Mouse (Mus musculus): ENCODE data around the gene Cacna2d1. TPM values are rescaled to one million over a fixed set of nuclear protein-coding genes. Genes with fewer than 3 reads are reported as not detected.

Gene Cacna2d1
- polyA plus RNA-seq, 1 experiment from 2014 or later, result 6.0 TPM

DNA sequence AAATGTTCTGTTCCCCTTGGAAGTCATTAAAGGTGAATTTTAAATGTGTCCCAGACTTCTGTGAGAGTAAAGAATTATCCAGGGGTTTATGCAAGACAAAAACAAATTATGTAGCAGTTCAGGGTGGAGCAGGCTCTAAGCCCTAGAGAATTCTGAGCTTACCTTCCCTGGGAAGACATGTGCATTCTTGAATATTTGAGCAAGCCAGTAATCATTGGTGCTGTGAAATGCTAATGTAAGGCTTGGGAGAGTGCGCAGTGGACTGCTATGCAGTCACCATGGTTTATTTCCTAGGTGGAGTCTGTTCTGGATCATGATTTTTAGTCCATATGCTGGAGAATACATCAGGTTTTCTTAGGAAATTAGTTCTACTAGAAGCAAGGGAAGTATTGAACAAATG, 167.3 kb downstream of the Cacna2d1 start:
- ATAC-seq (no peak), DNase-seq (ENCODE audit: low read depth, low spot score) (no peak)
- in situ Hi-C loops (cut with MboI; ENCODE audit: low pct_unique_long_range_greater_than_20kb), result loop anchor here (25.0 kb wide), 1 partner anchor 1215 kb away; no protein-coding TSS in a partner anchor
- CTCF ChIA-PET, result no interaction called here
- H3K27me3 ChIP-seq, result no peaks in the 10 kb centered on the region
- TF ChIP-seq CTCF (IDR thresholded peaks at IDR 0.05), result no peak
- POLR2A ChIA-PET, result no interaction called here

DNA sequence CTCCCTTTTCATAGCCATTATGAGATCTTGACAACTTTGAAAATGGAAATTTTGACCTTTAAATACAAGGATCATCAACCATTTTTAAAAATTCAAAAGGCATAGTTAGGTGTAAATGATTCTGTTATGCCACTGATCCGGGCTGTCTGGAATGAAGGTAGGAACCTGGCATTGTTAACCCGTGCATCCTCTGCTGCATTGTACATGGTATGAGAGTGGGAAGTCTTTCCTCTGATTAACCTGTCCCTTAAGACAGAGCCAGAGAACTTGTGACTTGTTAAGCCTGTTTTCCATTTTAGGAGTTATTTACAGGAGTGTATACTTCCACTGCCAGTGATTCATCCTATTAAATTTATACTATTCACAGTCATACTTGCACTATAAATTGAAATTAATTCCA, 171.2 kb downstream of the Cacna2d1 start:
- in situ Hi-C loops (cut with MboI; ENCODE audit: low pct_unique_long_range_greater_than_20kb), result loop anchor here (25.0 kb wide), 1 partner anchor 1218 kb away; no protein-coding TSS in a partner anchor
- POLR2A ChIA-PET, result no interaction called here
- H3K27me3 ChIP-seq, result no peaks in the 10 kb centered on the region
- ATAC-seq (no peak), DNase-seq (ENCODE audit: low read depth, low spot score) (no peak)
- TF ChIP-seq CTCF (IDR thresholded peaks at IDR 0.05), result no peak
- CTCF ChIA-PET, result no interaction called here

DNA sequence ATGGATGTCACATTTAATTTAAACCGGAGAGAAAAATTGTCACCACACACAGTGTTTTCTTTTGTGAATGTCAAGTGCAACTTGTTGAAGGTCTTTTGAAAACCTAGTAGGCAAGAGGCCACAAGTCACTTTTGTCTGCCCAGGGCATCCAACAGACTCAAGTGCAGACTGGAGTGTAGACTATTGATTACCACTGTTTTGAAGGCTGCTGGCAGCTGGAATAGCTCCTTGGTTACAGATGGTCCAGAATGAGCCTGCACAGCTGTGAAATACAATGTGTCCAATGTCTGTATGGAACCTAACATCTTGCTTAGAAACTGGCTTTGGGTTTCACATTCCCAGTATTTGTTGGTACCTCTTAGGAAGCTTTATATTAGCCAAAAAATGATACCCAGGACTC, 176.2 kb downstream of the Cacna2d1 start:
- CTCF ChIA-PET, result no interaction called here
- no peak for DNase-seq (ENCODE audit: low read depth, low spot score)
- ATAC-seq, result no peak
- no peak for TF ChIP-seq CTCF (IDR thresholded peaks at IDR 0.05)
- POLR2A ChIA-PET, result no interaction called here
- in situ Hi-C loops (cut with MboI; ENCODE audit: low pct_unique_long_range_greater_than_20kb), result loop anchor here (25.0 kb wide), 1 partner anchor 1223 kb away; no protein-coding TSS in a partner anchor
- no peaks in the 10 kb centered on the region for H3K27me3 ChIP-seq

DNA sequence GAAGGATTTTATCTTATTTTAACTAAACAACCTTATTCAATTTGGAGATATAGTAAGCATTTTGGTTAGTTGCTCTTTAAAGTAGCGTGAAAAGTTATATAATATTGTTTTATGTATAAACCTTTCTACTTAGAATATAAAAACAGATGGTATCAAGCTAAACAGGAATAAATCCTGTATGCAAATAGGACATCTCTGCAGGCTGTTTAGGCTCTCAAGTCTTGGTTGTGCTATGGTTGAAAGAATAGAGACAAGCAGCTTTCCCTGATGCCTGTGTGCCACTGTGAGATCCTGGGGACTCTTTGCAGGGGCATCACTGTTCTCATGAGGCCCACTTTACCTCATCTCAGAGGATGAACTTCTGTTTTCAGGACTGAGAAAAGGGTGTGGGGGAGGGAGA, 179.4 kb downstream of the Cacna2d1 start:
- no peak for TF ChIP-seq CTCF (IDR thresholded peaks at IDR 0.05)
- DNase-seq (ENCODE audit: low read depth, low spot score), result no peak
- ChIA-PET CTCF (no interaction called here), POLR2A (interaction anchor here (0.6 kb wide), 1 partner anchor 232 kb away, joined by 3 read pairs; no protein-coding TSS in a partner anchor)
- no peak for ATAC-seq
- in situ Hi-C loops (cut with MboI; ENCODE audit: low pct_unique_long_range_greater_than_20kb), result loop anchor here (25.0 kb wide), 1 partner anchor 1227 kb away; no protein-coding TSS in a partner anchor
- H3K27me3 ChIP-seq, result no peaks in the 10 kb centered on the region

DNA sequence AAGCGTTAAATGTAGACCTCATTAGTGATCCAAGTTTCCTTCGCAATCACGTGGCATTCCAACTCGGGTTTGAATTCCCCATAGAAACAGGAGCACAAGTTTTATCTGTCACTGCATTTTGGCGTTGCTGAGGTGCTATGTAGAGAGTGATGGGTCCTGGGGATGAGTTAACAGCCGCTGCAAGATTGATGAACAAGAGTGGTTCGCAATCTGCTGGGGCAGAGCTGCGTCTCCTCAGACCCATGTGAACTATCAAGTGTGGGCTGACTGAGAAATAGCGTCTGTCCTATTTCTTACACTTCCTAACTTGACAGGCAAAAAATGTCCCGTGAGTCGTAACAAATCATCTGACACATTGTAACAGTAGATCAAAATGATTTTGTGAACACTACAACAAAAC, 186.8 kb downstream of the Cacna2d1 start:
- ChIA-PET CTCF (no interaction called here), POLR2A (no interaction called here)
- peaks cover 4% of the 10 kb centered on the region for H3K27me3 ChIP-seq
- in situ Hi-C loops (cut with MboI; ENCODE audit: low pct_unique_long_range_greater_than_20kb), result loop anchor here (25.0 kb wide), 1 partner anchor 1234 kb away; no protein-coding TSS in a partner anchor
- DNase-seq (ENCODE audit: low read depth, low spot score) (no peak), ATAC-seq (no peak)
- TF ChIP-seq CTCF (IDR thresholded peaks at IDR 0.05), result no peak

DNA sequence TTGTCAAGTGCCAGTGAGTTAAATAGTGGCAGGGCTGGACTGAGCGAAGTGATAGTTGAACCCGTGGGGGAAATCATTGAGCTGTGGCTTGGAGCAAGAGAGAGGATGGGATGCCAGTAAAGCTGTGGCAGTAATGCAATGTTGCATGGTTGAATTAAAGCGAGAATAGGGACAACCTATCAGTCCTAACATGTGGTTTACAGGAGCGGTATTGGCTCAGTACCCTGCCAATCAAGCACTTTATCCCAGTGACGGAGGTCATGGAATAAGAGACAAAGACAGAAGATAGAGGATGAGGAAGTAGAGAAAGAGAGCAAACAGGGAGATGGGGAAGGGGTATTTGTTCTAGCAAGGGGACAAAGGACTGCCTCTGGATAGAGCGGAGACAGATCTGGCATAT, 187.6 kb downstream of the Cacna2d1 start:
- ATAC-seq, result no peak
- ChIA-PET CTCF (no interaction called here), POLR2A (no interaction called here)

DNA sequence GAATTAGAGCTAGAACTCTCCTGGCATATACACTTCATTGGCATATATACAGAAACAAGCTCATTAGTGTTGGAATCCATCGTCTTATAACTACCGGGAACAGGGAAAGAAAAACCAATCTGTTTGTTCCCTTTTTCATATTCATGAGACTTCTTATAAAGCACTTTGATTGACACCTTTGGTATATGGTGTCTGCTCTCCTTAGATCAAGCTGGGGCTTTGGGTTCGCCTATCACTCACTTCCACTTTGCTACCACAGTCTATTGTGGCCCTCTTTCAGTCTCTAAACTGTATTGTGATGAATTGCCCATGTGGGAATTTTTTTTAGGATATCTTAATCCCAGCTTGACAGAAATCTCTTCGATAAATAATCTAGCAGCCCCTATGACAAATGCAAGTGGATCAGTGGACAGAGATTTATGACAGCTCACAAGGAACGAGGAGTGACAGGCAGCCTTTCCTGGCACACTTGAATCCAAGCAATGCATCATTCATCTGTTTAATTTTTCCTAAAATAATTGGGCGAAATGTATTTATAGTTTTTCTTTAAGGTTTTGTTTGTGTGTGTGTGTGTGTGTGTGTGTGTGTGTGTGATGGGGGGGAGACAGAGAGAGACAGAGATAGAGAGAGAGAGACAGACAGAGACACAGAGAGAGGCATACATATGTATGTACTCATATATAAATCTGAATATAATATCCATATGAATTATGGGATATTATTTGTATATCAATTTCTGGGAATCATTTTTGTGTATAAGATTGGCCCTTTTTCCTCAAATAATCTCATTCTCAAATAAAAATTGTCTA, 200.0 kb downstream of the Cacna2d1 start:
- TF ChIP-seq CTCF (IDR thresholded peaks at IDR 0.05), result no peak
- ATAC-seq (no peak), DNase-seq (ENCODE audit: low read depth, low spot score) (no peak)
- ChIA-PET POLR2A (no interaction called here), CTCF (interaction anchor here (0.9 kb wide), 1 partner anchor 48 kb away, joined by 3 read pairs; no protein-coding TSS in a partner anchor)
- in situ Hi-C loops (cut with MboI; ENCODE audit: low pct_unique_long_range_greater_than_20kb), result no loop called here
- peaks cover 11% of the 10 kb centered on the region for H3K27me3 ChIP-seq

More for the DNA sequence above, 187.6 kb downstream of the Cacna2d1 start:
- DNase-seq (ENCODE audit: low read depth, low spot score), result no peak
- H3K27me3 ChIP-seq, result peaks cover 4% of the 10 kb centered on the region
- in situ Hi-C loops (cut with MboI; ENCODE audit: low pct_unique_long_range_greater_than_20kb), result loop anchor here (25.0 kb wide), 1 partner anchor 1235 kb away; no protein-coding TSS in a partner anchor
- TF ChIP-seq CTCF (IDR thresholded peaks at IDR 0.05), result no peak

DNA sequence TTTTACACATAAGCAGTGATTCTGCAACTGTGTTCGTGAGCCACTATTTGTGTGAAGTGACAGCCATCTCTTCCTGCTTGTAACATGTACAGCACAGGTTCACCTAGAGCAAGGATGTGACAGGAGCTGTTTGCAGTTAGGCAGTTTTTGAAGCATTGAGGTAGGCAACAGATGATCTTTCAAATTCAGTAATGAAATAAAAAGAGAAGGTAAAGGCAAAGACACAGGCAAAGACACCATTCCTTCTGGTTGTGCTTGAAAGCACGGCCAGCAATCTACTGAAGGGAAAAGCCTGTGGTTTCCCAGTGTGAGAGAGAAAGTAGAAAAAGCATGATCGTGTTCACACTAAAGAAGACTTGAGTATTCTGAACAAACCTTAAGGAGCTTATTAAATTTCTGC, 201.5 kb downstream of the Cacna2d1 start:
- ATAC-seq (no peak), DNase-seq (ENCODE audit: low read depth, low spot score) (no peak)
- POLR2A ChIA-PET, result no interaction called here
- in situ Hi-C loops (cut with MboI; ENCODE audit: low pct_unique_long_range_greater_than_20kb), result no loop called here
- CTCF ChIA-PET, result no interaction called here
- peaks cover 3% of the 10 kb centered on the region for H3K27me3 ChIP-seq
- no peak for TF ChIP-seq CTCF (IDR thresholded peaks at IDR 0.05)

DNA sequence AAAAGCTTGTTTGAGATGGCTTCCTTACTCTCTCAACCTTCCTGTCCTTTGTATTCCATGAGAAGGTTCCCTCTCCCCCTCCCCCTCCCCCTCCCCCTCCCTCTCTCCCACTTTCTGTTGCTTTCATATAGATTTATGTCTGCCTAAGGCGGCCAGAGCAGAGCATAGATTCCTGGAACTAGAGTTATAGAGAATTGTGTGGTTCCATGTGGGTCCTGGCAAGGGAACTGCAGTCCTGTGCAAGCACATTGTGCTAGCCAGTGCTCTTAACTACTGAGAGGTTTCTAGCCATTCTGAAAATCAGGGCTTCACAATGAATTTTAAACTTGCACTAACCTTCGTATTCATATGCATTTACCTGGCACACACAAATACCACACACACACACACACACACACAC, 202.3 kb downstream of the Cacna2d1 start:
- H3K27me3 ChIP-seq, result no peaks in the 10 kb centered on the region
- no peak for ATAC-seq
- no peak for TF ChIP-seq CTCF (IDR thresholded peaks at IDR 0.05)
- in situ Hi-C loops (cut with MboI; ENCODE audit: low pct_unique_long_range_greater_than_20kb), result no loop called here
- POLR2A ChIA-PET, result no interaction called here
- CTCF ChIA-PET, result no interaction called here
- DNase-seq (ENCODE audit: low read depth, low spot score), result no peak

DNA sequence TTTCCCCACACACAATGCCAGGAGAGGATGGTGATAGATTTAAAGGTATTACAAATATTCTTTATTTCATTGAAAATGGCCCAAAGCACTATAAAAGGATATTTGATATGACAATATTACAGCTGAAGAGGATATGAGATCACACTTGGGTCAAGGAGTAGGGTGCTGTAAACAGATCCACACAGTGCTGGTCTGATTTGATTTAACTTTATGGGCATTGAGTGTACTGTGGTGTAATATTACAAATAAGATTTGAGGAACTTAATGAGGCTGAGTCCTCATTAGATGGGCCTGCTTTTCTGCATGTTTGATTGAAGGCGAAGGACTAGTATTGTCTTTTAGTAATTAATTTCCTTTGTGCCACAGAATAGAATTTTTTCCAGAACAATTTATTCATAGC, 212.1 kb downstream of the Cacna2d1 start:
- ATAC-seq (no peak), DNase-seq (ENCODE audit: low read depth, low spot score) (no peak)
- H3K27me3 ChIP-seq, result no peaks in the 10 kb centered on the region
- in situ Hi-C loops (cut with MboI; ENCODE audit: low pct_unique_long_range_greater_than_20kb), result no loop called here
- TF ChIP-seq CTCF (IDR thresholded peaks at IDR 0.05), result no peak
- ChIA-PET POLR2A (no interaction called here), CTCF (no interaction called here)

DNA sequence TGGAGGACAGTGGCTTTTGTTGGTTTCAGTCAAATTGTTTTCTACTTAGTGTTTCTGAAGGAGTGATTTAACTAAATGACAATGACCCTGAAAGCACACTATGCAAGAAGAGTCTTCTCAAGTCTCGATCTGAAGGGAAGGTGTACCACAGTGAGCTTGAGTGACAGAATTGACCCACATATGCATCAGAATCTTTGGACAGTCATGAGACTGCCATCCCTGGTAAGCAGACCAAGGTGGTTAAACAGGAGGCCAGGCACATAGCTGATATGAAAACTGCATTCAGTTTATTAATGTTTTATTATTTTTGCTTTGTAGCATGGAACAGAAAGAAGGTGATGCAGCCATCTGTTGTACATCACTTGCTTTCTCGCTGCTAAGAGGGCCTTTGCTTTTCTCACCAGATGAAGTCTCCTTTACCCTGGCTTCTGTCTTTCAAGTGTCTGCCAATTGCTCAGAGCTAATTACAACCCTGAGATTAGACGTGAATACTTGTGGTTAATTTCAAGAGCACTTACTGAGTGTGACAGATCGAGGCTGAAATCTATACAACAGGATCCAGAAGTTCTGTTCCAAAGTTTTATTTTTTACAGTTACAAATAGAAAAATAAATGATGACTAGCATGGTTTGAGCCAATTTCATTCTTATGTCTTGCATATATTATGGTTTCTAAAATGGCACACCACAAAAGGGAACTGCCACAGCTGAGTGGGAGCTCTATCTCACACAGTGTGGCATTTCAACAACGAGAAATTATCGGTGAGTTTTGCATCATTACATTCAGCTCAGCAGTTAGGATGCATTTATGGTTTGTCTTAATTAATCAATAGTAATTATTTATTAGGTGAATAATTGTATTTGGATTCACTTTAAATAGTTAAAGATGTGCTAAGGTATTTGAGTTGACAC, 221.1 kb downstream of the Cacna2d1 start:
- in situ Hi-C loops (cut with MboI; ENCODE audit: low pct_unique_long_range_greater_than_20kb), result no loop called here
- ATAC-seq, result no peak
- DNase-seq (ENCODE audit: low read depth, low spot score), result no peak

More for the DNA sequence above, 221.1 kb downstream of the Cacna2d1 start:
- CTCF ChIA-PET, result no interaction called here
- TF ChIP-seq CTCF (IDR thresholded peaks at IDR 0.05), result no peak
- H3K27me3 ChIP-seq, result no peaks in the 10 kb centered on the region
- POLR2A ChIA-PET, result no interaction called here

Data from Patski (cell line).